Mouse (Mus musculus) stomach, postnatal 0 days (tissue): ENCODE results near the gene Cd79b.

ENCODE experiments used
- CTCF ChIP-seq: IDR thresholded peaks from 2 replicates; pipeline ENCODE4 v1.5.1; 2016; ENCODE audit warnings: antibody characterized with exemption, low read depth, mild to moderate bottlenecking, moderate library complexity
- EP300 ChIP-seq: optimal IDR thresholded peaks from 2 replicates; pipeline ENCODE3; 2016; ENCODE audit warnings: antibody characterized with exemption

GRCm38 (mm10) chr11:106351253-106351652 is 36.7 kb upstream of the Cd79b start:
- TF ChIP-seq CTCF (no peak), EP300 (no peak)
